Mouse (Mus musculus): ENCODE measurements at regions not wholly inside any gene's neighbourhood (a gene's known extent, or its start where the extent isn't known, plus 50 kb on each side); places are given as distances from the start of the nearest gene placed in this dataset.

DNA sequence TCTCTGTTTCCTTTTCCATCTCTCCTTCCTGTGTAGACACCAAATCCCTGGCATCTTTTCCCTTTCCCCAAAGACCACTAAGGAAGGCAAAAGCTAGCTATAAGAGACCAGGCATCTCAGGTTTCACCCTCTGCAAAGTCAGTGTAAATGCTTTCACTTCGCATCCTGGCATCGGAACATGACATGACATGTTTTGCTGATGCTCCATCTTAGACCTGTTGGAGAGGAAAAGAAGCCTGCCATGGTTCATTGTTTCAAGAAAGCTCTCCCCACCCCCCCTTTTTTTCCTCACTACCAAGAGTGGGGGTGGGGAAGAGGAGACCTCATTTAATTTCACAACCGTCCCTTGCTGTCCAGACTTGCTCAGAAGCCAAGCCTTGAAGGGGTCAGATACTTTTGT, 156.4 kb upstream of the Camk1g start:
- TF ChIP-seq POLR2A (IDR thresholded peaks at IDR 0.05; ENCODE audit: borderline replicate concordance, insufficient read depth, low read length), result no peak
- TF ChIP-seq CTCF (IDR thresholded peaks at IDR 0.05; ENCODE audit: borderline replicate concordance, insufficient read depth, low read depth, low read length), result no peak
